Mouse (Mus musculus): ENCODE measurements around the gene Hoxd8. TPM values are rescaled to one million over a fixed set of nuclear protein-coding genes. Genes with fewer than 3 reads are reported as not detected.

Gene Hoxd8
- polyA plus RNA-seq, 1 experiment from 2014 or later = 0.82 TPM

GRCm38 (mm10) chr2:74668370-74669229 lies 35.8 kb upstream of the Hoxd8 start:
- Histone ChIP-seq H3K9ac (ENCODE audit: low read depth, low read length) (no peak overlapping the region), H3K9me3 (ENCODE audit: control insufficient read depth, low read length) (no peaks in the 10 kb centered on the region), H3K4me2 (peak overlapping the region; percentile 61), H3K27ac (ENCODE audit: low read depth, low read length) (no peak overlapping the region), H3K4me3 (ENCODE audit: low read depth, low read length) (peak overlapping the region; percentile 43), H3K4me1 (replicated peaks; ENCODE audit: control insufficient read depth, insufficient read depth, low read length) (peaks cover 6% of the 10 kb centered on the region), H3K27me3 (replicated peaks; ENCODE audit: control insufficient read depth, insufficient read depth, low read length) (peaks cover 97% of the 10 kb centered on the region), H3K36me3 (ENCODE audit: control insufficient read depth, insufficient read depth, low read length) (no peaks in the 10 kb centered on the region)
- WGBS = under 1% methylated on average over 61 of the region's 74 CpGs
- no peak; the same call in 1 of the 2 replicates for ATAC-seq (replicated peaks; ENCODE audit: low FRiP score)
- peak; percentile 60 for DNase-seq (ENCODE audit: low spot score)

GRCm38 (mm10) chr2:74669230-74669578 lies 35.2 kb upstream of the Hoxd8 start:
- Histone ChIP-seq H3K4me3 (ENCODE audit: low read depth, low read length) (no peak overlapping the region), H3K4me1 (replicated peaks; ENCODE audit: control insufficient read depth, insufficient read depth, low read length) (peaks cover 6% of the 10 kb centered on the region), H3K4me2 (no peak overlapping the region), H3K9me3 (ENCODE audit: control insufficient read depth, low read length) (no peaks in the 10 kb centered on the region), H3K36me3 (ENCODE audit: control insufficient read depth, insufficient read depth, low read length) (no peaks in the 10 kb centered on the region), H3K27me3 (replicated peaks; ENCODE audit: control insufficient read depth, insufficient read depth, low read length) (peaks cover 97% of the 10 kb centered on the region), H3K27ac (ENCODE audit: low read depth, low read length) (no peak overlapping the region), H3K9ac (ENCODE audit: low read depth, low read length) (no peak overlapping the region)
- DNase-seq (ENCODE audit: low spot score) (no peak), ATAC-seq (replicated peaks; ENCODE audit: low FRiP score) (no peak)
- 1% methylated on average over 3 of the region's 3 CpGs for WGBS

- H3K9me3 ChIP-seq (ENCODE audit: control insufficient read depth, low read length) = no peaks in the 10 kb centered on the region
- H3K27me3 ChIP-seq (replicated peaks; ENCODE audit: control insufficient read depth, insufficient read depth, low read length) = peaks cover 97% of the 10 kb centered on the region
- H3K36me3 ChIP-seq (ENCODE audit: control insufficient read depth, insufficient read depth, low read length) = no peaks in the 10 kb centered on the region
- H3K4me3 ChIP-seq (ENCODE audit: low read depth, low read length) = no peak overlapping the region
- H3K4me2 ChIP-seq = no peak overlapping the region
- H3K27ac ChIP-seq (ENCODE audit: low read depth, low read length) = no peak overlapping the region
- ATAC-seq (replicated peaks; ENCODE audit: low FRiP score) (no peak), DNase-seq (ENCODE audit: low spot score) (peak; percentile 31)
- WGBS = under 1% methylated on average over 14 of the region's 14 CpGs
- H3K4me1 ChIP-seq (replicated peaks; ENCODE audit: control insufficient read depth, insufficient read depth, low read length) = peaks cover 6% of the 10 kb centered on the region
- H3K9ac ChIP-seq (ENCODE audit: low read depth, low read length) = no peak overlapping the region
Measured at GRCm38 (mm10) chr2:74669650-74670235, 34.7 kb upstream of the Hoxd8 start.

- Histone ChIP-seq H3K9ac (ENCODE audit: low read depth, low read length) (no peak overlapping the region), H3K4me2 (no peak overlapping the region), H3K36me3 (ENCODE audit: control insufficient read depth, insufficient read depth, low read length) (no peaks in the 10 kb centered on the region), H3K4me1 (replicated peaks; ENCODE audit: control insufficient read depth, insufficient read depth, low read length) (peaks cover 6% of the 10 kb centered on the region), H3K4me3 (ENCODE audit: low read depth, low read length) (no peak overlapping the region), H3K27me3 (replicated peaks; ENCODE audit: control insufficient read depth, insufficient read depth, low read length) (peaks cover 97% of the 10 kb centered on the region), H3K27ac (ENCODE audit: low read depth, low read length) (no peak overlapping the region), H3K9me3 (ENCODE audit: control insufficient read depth, low read length) (no peaks in the 10 kb centered on the region)
- WGBS = under 1% methylated on average over 3 of the region's 3 CpGs
- no peak for ATAC-seq (replicated peaks; ENCODE audit: low FRiP score)
- peak; percentile 28 for DNase-seq (ENCODE audit: low spot score)
Measured at GRCm38 (mm10) chr2:74670632-74671188, 33.7 kb upstream of the Hoxd8 start.

DNA sequence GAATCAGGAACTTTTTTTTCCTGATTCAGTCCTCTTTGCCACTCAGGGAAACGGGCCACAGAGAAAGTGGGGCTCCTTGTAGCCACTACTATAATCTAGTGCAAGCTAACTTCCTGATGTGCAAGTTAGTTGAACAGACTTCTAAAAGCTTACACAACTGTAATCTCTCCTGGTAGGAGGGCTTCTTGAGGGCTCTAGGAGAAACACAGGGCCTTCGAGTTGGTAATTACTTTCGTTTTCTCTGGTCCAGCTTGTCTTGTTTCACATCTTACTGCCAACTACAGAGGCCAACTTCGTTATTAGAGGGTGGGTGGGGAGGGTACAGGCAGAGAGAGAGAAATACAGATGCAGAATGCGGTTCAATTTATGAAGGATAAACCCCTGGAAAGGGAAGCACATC lies 32.6 kb upstream of the Hoxd8 start:
- peak; percentile 34 for DNase-seq (ENCODE audit: low spot score)
- Histone ChIP-seq H3K36me3 (ENCODE audit: control insufficient read depth, insufficient read depth, low read length) (no peaks in the 10 kb centered on the region), H3K9ac (ENCODE audit: low read depth, low read length) (no peak overlapping the region), H3K9me3 (ENCODE audit: control insufficient read depth, low read length) (no peaks in the 10 kb centered on the region), H3K4me2 (no peak overlapping the region), H3K27ac (ENCODE audit: low read depth, low read length) (no peak overlapping the region), H3K4me1 (replicated peaks; ENCODE audit: control insufficient read depth, insufficient read depth, low read length) (peaks cover 6% of the 10 kb centered on the region), H3K4me3 (ENCODE audit: low read depth, low read length) (no peak overlapping the region), H3K27me3 (replicated peaks; ENCODE audit: control insufficient read depth, insufficient read depth, low read length) (peaks cover 99% of the 10 kb centered on the region)
- 6% methylated on average over 5 of the region's 5 CpGs for WGBS
- no peak for ATAC-seq (replicated peaks; ENCODE audit: low FRiP score)

GRCm38 (mm10) chr2:74672481-74673362 lies 31.7 kb upstream of the Hoxd8 start:
- H3K4me1 ChIP-seq (replicated peaks; ENCODE audit: control insufficient read depth, insufficient read depth, low read length) = peaks cover 6% of the 10 kb centered on the region
- H3K4me2 ChIP-seq = peak overlapping the region; percentile 67
- H3K9ac ChIP-seq (ENCODE audit: low read depth, low read length) = no peak overlapping the region
- H3K4me3 ChIP-seq (ENCODE audit: low read depth, low read length) = peak overlapping the region; percentile 39
- peak; percentile 43; the same call in 1 of the 2 replicates for ATAC-seq (replicated peaks; ENCODE audit: low FRiP score)
- no peaks in the 10 kb centered on the region for H3K36me3 ChIP-seq (ENCODE audit: control insufficient read depth, insufficient read depth, low read length)
- peak; percentile 41 for DNase-seq (ENCODE audit: low spot score)
- no peak overlapping the region for H3K27ac ChIP-seq (ENCODE audit: low read depth, low read length)
- no peaks in the 10 kb centered on the region for H3K9me3 ChIP-seq (ENCODE audit: control insufficient read depth, low read length)
- WGBS = 2% methylated on average over 40 of the region's 40 CpGs
- H3K27me3 ChIP-seq (replicated peaks; ENCODE audit: control insufficient read depth, insufficient read depth, low read length) = peaks cover 99% of the 10 kb centered on the region

DNA sequence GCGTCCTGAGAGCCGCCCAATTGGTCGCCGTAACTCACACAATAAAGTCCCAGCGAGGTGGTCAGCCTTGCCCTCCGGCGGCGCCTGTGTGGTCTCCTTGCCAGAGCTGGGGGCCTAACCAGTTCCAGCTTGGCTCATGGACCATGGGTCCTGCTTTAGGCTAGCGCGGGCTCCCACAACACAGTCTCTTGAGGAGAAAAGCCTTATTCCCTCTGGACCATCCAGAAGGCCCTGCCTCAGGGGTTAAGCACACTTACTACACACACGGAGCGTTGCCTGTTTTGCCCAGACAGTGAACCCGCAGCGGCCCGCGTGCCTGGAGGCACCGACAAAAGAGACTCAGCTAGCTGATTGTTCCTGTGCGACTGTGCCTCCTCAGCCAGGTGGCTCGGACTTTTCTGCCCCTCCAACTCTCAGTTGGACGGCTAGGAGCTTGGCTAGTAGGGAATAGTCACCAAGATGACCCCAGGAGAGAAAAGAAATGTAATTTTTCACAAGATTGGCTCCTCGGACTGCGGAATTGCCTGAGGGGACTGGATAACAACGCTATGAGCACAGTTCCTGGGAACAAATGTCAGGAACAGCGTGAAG lies 30.5 kb upstream of the Hoxd8 start:
- Histone ChIP-seq H3K36me3 (ENCODE audit: control insufficient read depth, insufficient read depth, low read length) (no peaks in the 10 kb centered on the region), H3K27ac (ENCODE audit: low read depth, low read length) (no peak overlapping the region), H3K4me3 (ENCODE audit: low read depth, low read length) (no peak overlapping the region), H3K4me1 (replicated peaks; ENCODE audit: control insufficient read depth, insufficient read depth, low read length) (no peaks in the 10 kb centered on the region), H3K9ac (ENCODE audit: low read depth, low read length) (no peak overlapping the region), H3K27me3 (replicated peaks; ENCODE audit: control insufficient read depth, insufficient read depth, low read length) (peaks cover 99% of the 10 kb centered on the region), H3K9me3 (ENCODE audit: control insufficient read depth, low read length) (no peaks in the 10 kb centered on the region), H3K4me2 (no peak overlapping the region)
- peak; percentile 36 for DNase-seq (ENCODE audit: low spot score)
- 5% methylated on average over 24 of the region's 24 CpGs for WGBS
- no peak for ATAC-seq (replicated peaks; ENCODE audit: low FRiP score)

Measured in liver, embryonic 11.5 days (tissue).